Mouse (Mus musculus) neural tube, embryonic 15.5 days (tissue): ENCODE measurements around the gene Fam168a. TPM values are rescaled to one million over a fixed set of nuclear protein-coding genes. Genes with fewer than 3 reads are reported as not detected.

ENCODE experiments used
- ATAC-seq: fragments of 200-750 bp; cut with Nextera tagmentation; 2 replicates; pipeline ENCODE4 v1.8.0; 2017; ENCODE audit warnings: mild to moderate bottlenecking, moderate TSS enrichment, moderate library complexity; ENCODE audit not compliant: low FRiP score
- H3K27ac ChIP-seq: fragments of 300-500 bp; sonication (generic); replicated peaks from 2 replicates; pipeline ENCODE4 v1.5.1; 2015; ENCODE audit warnings: mild to moderate bottlenecking, inconsistent platforms
- H3K27me3 ChIP-seq: fragments of 300-500 bp; sonication (generic); replicated peaks from 2 replicates; pipeline ENCODE4 v1.6.1; 2015; ENCODE audit warnings: inconsistent platforms
- H3K36me3 ChIP-seq: fragments of 300-500 bp; sonication (generic); 2 replicates; pipeline ENCODE4 v1.6.1; 2015; ENCODE audit warnings: inconsistent platforms
- H3K4me1 ChIP-seq: fragments of 300-500 bp; sonication (generic); 2 replicates; pipeline ENCODE4 v1.6.1; 2015; ENCODE audit warnings: inconsistent platforms
- H3K4me2 ChIP-seq: fragments of 300-500 bp; sonication (generic); 2 replicates; pipeline ENCODE4 v1.6.1; 2015; ENCODE audit warnings: inconsistent platforms, mild to moderate bottlenecking, moderate library complexity
- H3K4me3 ChIP-seq: fragments of 300-500 bp; sonication (generic); replicated peaks from 2 replicates; pipeline ENCODE4 v1.5.1; 2015; ENCODE audit warnings: mild to moderate bottlenecking, inconsistent platforms
- H3K9ac ChIP-seq: fragments of 300-500 bp; sonication (generic); replicated peaks from 2 replicates; pipeline ENCODE4 v1.6.1; 2015; ENCODE audit warnings: mild to moderate bottlenecking, inconsistent platforms
- H3K9me3 ChIP-seq: fragments of 300-500 bp; sonication (generic); replicated peaks from 2 replicates; pipeline ENCODE4 v1.6.1; 2016; ENCODE audit warnings: inconsistent platforms
- WGBS: fragments of 180-500 bp; shearing (Covaris S2); methylation state at CpG from one replicate; pipeline ENCODE4 v1.1.7; 2015; ENCODE audit warnings: mixed read lengths; 5-methylcytosine and 5-hydroxymethylcytosine counted together
- polyA plus RNA-seq: library from polyadenylated mRNA; unstranded; fragments of >200 nt; fragmentation: Nextera tagmentation; extraction: Ambion mirVana; gene quantifications from 2 replicates; pipeline ENCODE4 v1.2.1, GENCODE M21; 2015

Gene Fam168a
- polyA plus RNA-seq, 1 experiment from 2014 or later, result 119 TPM

DNA sequence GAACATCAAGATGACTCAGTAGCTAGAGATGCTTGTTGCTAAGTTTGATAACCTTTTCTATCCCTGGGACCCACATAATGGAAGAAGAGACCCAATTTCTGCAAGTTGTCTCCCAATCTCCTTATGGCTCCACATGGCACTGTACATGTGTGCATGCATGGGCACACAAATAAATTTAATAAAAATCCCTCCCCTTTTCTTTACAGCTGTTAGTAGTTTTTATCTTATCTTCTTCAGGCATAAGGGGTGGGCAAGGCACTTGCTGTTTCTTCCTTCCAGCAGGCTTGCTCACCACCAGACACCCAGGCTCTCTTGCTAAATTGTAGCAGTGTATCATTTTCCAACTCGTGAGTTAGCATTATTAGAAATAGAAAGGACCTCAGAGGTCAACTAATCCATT is 79.6 kb downstream of the Fam168a start:
- peaks cover 13% of the 10 kb centered on the region; the same call in 1 of the 2 replicates for H3K4me1 ChIP-seq
- ATAC-seq, result no peak
- H3K4me2 ChIP-seq, result no peak overlapping the region
- no peak overlapping the region for H3K4me3 ChIP-seq
- H3K27me3 ChIP-seq, result no peaks in the 10 kb centered on the region
- no peaks in the 10 kb centered on the region for H3K9me3 ChIP-seq
- H3K36me3 ChIP-seq, result 0 out of 2 replicates have a peak, but pooled peaks cover 7% of the 10 kb centered on the region
- H3K27ac ChIP-seq, result no peak overlapping the region
- no peak overlapping the region for H3K9ac ChIP-seq
- 69% methylated on average over 1 of the region's 1 CpGs for WGBS

DNA sequence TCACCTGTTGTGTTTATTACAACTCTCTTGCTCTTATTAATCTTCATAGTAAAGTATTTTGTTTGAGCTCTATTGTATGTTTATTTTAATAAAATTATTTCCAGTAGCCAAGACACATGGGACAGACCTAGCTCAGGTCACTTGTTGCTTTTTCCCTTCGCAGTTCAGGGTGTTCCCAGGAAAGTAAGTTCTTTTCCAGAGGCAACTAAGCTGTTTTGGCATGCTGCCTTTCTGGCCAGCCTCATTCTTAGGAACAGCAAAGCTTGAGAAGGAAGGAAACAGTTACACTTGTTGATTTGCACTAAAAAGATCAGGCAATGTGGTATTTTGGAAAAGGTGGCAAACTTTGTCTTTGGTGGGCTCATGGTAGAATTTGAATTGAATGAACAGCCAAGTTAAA is 81.9 kb downstream of the Fam168a start:
- peaks cover 13% of the 10 kb centered on the region; the same call in 1 of the 2 replicates for H3K4me1 ChIP-seq
- WGBS, result 91% methylated on average over 1 of the region's 1 CpGs
- H3K9me3 ChIP-seq, result no peaks in the 10 kb centered on the region
- no peak for ATAC-seq
- H3K9ac ChIP-seq, result no peak overlapping the region
- 0 out of 2 replicates have a peak, but pooled peaks cover 7% of the 10 kb centered on the region for H3K36me3 ChIP-seq
- H3K27ac ChIP-seq, result no peak overlapping the region
- no peaks in the 10 kb centered on the region for H3K27me3 ChIP-seq
- no peak overlapping the region for H3K4me3 ChIP-seq
- H3K4me2 ChIP-seq, result no peak overlapping the region

DNA sequence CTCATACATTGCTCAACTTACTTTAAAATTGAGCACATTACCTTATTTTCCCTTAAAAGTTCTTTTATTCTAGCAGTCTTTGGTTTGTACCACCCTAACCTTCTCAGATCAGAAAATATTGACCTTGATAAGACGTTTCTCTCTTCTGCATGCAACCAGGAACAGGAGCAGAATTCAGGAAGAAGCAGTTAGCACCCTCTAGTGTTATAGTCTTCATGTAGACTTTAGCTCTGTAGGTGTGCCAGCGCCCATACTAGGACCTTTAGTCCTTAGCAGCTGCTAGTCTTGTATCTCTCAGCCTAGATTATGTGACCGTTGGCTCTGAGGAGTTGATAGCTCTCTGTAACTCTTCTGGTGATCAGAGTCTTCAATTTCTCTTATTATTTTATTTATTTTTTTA is 92.4 kb downstream of the Fam168a start:
- H3K27me3 ChIP-seq, result no peaks in the 10 kb centered on the region
- 58% methylated on average over 3 of the region's 3 CpGs for WGBS
- H3K27ac ChIP-seq, result no peak overlapping the region
- no peak overlapping the region for H3K4me2 ChIP-seq
- H3K4me3 ChIP-seq, result no peak overlapping the region
- H3K4me1 ChIP-seq, result no peaks in the 10 kb centered on the region
- H3K9me3 ChIP-seq, result no peaks in the 10 kb centered on the region
- no peak overlapping the region for H3K9ac ChIP-seq
- no peak for ATAC-seq
- peaks cover 3% of the 10 kb centered on the region; the same call in 1 of the 2 replicates for H3K36me3 ChIP-seq

DNA sequence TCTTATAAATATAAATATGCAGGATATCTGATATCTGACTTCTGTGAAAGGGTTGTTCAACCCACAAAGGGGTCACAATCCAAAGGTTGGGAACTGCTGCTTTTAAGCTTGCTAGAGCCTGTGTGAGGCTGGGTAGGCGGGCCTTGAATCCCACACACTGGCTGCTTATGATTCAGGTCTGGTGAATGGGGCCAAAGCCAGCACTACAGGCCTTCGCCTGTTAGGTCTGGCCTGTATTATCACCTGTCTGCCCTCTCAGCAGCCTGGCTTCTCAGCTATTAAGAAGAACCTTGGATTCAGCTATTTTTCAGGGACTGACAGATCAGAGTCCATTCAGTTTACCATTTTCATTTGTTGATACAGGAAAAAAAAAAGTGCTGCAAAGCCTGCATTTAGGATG is 99.0 kb downstream of the Fam168a start:
- H3K9me3 ChIP-seq, result no peaks in the 10 kb centered on the region
- ATAC-seq, result no peak
- H3K9ac ChIP-seq, result no peak overlapping the region
- whole genome bisulfite sequencing, result 94% methylated on average over 2 of the region's 2 CpGs
- no peak overlapping the region for H3K4me3 ChIP-seq
- no peak overlapping the region for H3K4me2 ChIP-seq
- H3K27me3 ChIP-seq, result no peaks in the 10 kb centered on the region
- no peaks in the 10 kb centered on the region for H3K36me3 ChIP-seq
- H3K27ac ChIP-seq, result no peak overlapping the region
- no peaks in the 10 kb centered on the region for H3K4me1 ChIP-seq

DNA sequence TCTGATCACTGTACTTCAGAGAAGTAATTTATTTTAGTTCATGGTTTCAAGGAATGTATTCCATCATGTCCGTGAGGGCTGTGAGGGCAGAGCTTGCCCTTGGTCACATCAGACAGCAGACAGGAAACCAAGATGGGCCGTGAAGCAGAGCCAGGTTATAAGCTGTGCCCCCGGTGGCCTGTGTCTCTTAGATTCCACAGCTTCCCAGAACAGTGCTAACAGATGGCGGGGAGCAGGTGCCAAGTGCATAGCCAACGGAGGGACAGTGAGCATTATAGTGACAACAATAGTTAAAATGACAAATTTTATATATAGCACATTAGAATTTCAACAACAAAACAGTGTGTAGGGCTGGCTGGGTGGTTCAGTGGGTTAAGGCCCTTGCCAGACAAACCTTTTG is 105.5 kb downstream of the Fam168a start:
- H3K4me1 ChIP-seq, result peaks cover 3% of the 10 kb centered on the region; the same call in 1 of the 2 replicates
- peaks cover 8% of the 10 kb centered on the region; the same call in 1 of the 2 replicates for H3K36me3 ChIP-seq
- no peak for ATAC-seq
- H3K4me2 ChIP-seq, result no peak overlapping the region
- no peaks in the 10 kb centered on the region for H3K9me3 ChIP-seq
- no peak overlapping the region for H3K27ac ChIP-seq
- H3K4me3 ChIP-seq, result no peak overlapping the region
- no peak overlapping the region for H3K9ac ChIP-seq
- 61% methylated on average over 5 of the region's 5 CpGs for WGBS
- no peaks in the 10 kb centered on the region for H3K27me3 ChIP-seq

DNA sequence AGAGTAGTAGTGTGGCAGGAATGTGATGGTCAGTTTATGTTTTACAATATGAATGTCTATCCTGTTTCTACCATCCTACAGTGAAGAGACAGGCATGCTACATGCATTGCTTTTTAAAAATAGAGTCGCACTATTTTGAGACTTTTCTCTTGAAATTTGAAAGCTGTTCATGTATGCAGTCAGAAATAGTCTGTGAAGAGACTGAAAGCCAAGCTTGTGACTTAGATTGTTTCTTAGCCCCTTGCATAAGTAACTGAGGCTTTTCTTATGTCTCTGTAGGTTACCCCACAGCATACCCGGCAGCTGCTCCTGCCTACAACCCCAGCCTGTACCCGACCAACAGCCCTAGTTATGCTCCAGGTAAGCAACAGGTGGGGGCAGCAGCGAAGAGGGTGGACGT is 106.2 kb downstream of the Fam168a start:
- ATAC-seq, result no peak
- Histone ChIP-seq H3K9me3 (no peaks in the 10 kb centered on the region), H3K9ac (no peak overlapping the region)

DNA sequence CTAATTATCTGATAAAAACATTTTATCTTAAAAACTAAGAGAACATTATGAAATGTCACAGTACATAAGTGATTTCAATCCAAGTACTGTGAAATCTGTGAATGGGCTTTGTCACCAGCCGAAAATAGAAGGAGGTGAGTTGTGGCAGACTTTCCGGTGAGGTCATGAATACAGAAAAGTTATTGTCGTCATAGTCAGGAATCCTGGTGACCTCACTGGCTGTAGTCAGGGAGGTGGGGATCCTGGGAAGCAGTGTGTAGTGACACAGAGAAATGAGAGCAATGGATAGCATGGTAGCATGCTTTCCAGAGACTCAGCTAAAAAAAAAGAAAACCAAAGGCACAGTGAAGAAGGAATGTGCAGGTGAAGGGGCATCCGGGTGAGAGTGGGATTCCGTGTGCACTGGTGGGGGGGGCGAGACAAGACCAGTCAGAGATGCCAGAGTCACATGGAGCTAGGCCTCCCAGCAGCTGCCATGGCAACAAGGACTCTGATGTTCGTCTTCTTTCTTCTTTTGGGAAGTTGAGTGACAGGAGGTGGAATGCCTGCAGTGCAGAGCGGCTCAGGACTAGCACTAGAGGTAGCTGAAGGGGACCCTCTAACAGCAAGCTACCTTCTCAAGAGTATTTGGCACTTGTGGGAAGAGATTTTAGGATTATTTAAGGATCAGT is 109.6 kb downstream of the Fam168a start:
- Histone ChIP-seq H3K27ac (no peak overlapping the region; the same call in 1 of the 2 replicates), H3K9ac (no peak overlapping the region), H3K9me3 (no peaks in the 10 kb centered on the region), H3K36me3 (peaks cover 8% of the 10 kb centered on the region; the same call in 1 of the 2 replicates), H3K4me1 (peaks cover 3% of the 10 kb centered on the region; the same call in 1 of the 2 replicates), H3K4me3 (no peak overlapping the region), H3K4me2 (no peak overlapping the region), H3K27me3 (no peaks in the 10 kb centered on the region)
- ATAC-seq, result no peak
- WGBS, result 42% methylated on average over 8 of the region's 8 CpGs

More for the DNA sequence above, 106.2 kb downstream of the Fam168a start:
- WGBS, result 90% methylated on average over 5 of the region's 5 CpGs
- Histone ChIP-seq H3K4me1 (peaks cover 3% of the 10 kb centered on the region; the same call in 1 of the 2 replicates), H3K4me3 (no peak overlapping the region), H3K36me3 (peaks cover 8% of the 10 kb centered on the region; the same call in 1 of the 2 replicates), H3K27ac (no peak overlapping the region), H3K27me3 (no peaks in the 10 kb centered on the region), H3K4me2 (no peak overlapping the region)

DNA sequence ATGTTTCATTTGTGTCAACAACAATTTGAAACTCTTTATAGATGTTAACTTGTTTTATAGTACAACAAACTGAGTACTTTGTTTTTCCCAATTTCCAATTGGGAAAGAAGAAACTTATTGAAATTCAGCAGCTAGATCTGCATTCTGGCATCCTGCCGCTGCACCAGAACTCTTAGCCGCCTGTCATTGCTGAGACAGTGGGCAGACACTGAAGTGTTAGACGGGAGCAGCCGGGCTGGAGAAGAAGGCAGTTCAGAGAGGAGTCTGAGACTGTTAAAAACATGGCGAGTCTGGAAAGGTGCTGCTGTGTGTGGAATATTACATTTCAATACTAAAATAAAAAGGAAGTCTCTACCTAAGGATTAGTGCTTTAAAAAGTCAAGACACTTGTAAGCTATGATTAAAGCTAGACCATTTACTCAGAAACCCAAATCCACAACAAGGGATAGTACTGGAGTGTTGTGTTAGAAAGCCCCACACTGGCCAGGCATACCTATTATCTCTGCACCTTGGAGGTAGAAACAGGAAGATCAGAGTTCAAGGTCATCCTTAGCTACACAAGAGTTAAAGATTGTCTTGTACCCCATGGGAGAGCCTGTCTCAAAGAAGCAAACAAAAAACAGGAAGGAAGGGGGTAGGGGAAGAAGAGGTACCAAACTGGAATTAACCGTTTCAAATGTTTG is 110.5 kb downstream of the Fam168a start:
- H3K9me3 ChIP-seq, result no peaks in the 10 kb centered on the region
- WGBS, result 73% methylated on average over 6 of the region's 6 CpGs
- H3K4me3 ChIP-seq, result no peak overlapping the region
- H3K36me3 ChIP-seq, result peaks cover 8% of the 10 kb centered on the region; the same call in 1 of the 2 replicates
- H3K4me2 ChIP-seq, result no peak overlapping the region
- H3K9ac ChIP-seq, result no peak overlapping the region
- H3K27me3 ChIP-seq, result no peaks in the 10 kb centered on the region
- peaks cover 2% of the 10 kb centered on the region; the same call in 1 of the 2 replicates for H3K4me1 ChIP-seq
- H3K27ac ChIP-seq, result no peak overlapping the region
- ATAC-seq, result no peak

DNA sequence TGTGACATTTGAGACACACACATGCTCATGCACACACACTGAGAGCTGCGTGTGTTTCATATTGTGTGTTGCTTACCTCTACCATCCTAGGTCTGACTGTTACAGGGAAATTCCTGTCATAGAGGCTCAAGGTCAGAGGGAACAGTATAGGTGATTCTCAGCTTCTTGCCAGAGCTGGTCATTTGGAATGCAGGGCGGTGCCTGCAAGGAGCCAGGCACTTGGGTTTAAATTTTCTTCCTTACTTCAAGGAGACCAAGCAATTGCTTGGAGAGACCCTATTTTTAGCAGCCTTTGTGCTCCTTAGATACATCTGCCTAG is 111.0 kb downstream of the Fam168a start:
- ATAC-seq, result no peak
- 95% methylated on average over 2 of the region's 2 CpGs for WGBS
- no peak overlapping the region for H3K4me2 ChIP-seq

DNA sequence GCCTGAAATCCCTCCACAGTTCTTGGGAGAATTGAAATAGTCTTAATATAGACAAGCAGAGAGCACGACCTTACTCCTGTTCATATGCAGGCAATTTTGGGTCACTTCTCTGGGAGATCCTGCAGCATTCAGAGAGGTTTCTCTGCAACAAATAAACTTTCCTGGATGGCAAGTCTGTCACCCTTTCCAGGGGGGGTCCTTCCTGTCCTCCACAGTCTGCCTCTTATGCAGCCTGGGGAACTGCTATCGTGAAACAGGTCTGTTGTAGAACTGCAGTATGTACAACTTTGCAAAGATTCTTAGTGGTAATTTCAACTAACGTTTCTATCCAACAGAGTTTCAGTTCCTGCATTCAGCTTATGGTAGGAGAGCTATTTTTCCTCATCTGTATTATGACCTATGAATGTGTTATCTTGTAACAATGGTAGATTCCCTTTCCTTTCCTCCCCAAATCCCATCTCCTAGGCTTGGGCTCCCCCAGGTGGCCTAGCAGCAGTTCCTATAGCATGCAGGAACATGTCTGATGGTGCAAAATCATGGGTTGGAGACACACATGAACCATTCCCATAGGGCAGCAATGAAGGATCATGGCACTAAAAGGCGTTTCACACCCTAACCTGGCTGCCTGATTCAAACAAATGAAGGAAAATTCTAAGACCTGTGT is 112.1 kb downstream of the Fam168a start:
- no peaks in the 10 kb centered on the region for H3K9me3 ChIP-seq
- H3K4me2 ChIP-seq, result no peak overlapping the region
- WGBS, result 90% methylated on average over 4 of the region's 4 CpGs
- no peak overlapping the region for H3K4me3 ChIP-seq
- no peak overlapping the region for H3K27ac ChIP-seq
- no peak overlapping the region for H3K9ac ChIP-seq
- H3K4me1 ChIP-seq, result no peaks in the 10 kb centered on the region; the same call in 1 of the 2 replicates
- no peak for ATAC-seq
- no peaks in the 10 kb centered on the region for H3K27me3 ChIP-seq
- H3K36me3 ChIP-seq, result peaks cover 8% of the 10 kb centered on the region; the same call in 1 of the 2 replicates

More for the DNA sequence above, 111.0 kb downstream of the Fam168a start:
- Histone ChIP-seq H3K4me3 (no peak overlapping the region), H3K36me3 (peaks cover 8% of the 10 kb centered on the region; the same call in 1 of the 2 replicates), H3K9me3 (no peaks in the 10 kb centered on the region), H3K9ac (no peak overlapping the region), H3K4me1 (no peaks in the 10 kb centered on the region; the same call in 1 of the 2 replicates), H3K27ac (no peak overlapping the region), H3K27me3 (no peaks in the 10 kb centered on the region)

DNA sequence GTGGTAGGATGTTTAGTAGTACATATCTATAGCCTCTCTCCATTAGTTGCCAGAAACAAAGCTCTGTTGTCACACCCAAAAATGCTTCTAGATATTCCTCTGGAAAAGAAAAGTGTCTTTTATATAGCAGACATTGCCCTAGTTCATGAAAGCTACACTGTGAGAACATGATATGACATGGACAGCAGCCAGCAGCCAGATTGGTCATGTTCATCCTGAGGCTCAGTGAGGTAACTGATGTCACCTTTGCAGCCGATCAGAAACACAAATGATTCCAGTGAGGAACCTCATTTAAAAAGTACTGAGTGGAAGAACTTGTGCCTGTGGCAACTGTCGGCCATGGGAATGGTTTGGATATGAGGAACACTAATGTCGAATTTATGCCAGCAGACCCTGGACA is 118.2 kb downstream of the Fam168a start:
- Histone ChIP-seq H3K4me2 (no peak overlapping the region), H3K27me3 (no peaks in the 10 kb centered on the region), H3K9ac (no peak overlapping the region), H3K27ac (no peak overlapping the region), H3K4me3 (no peak overlapping the region), H3K36me3 (peaks cover 12% of the 10 kb centered on the region), H3K9me3 (no peaks in the 10 kb centered on the region), H3K4me1 (no peaks in the 10 kb centered on the region)
- no peak for ATAC-seq
- 95% methylated on average over 3 of the region's 3 CpGs for WGBS
